Mouse (Mus musculus) midbrain, embryonic 15.5 days (tissue): ENCODE data around the gene Setd1b. TPM values are rescaled to one million over a fixed set of nuclear protein-coding genes. Genes with fewer than 3 reads are reported as not detected.
"Not testable (repeated sequence)": the region's sequence is repeated elsewhere in the genome, so short reads cannot be mapped to it uniquely, and the experiment has no call there.

ENCODE experiments used
- ATAC-seq: fragments of 200-750 bp; cut with Nextera tagmentation; replicated peaks from 2 replicates; pipeline ENCODE4 v1.8.0; 2017; ENCODE audit warnings: moderate TSS enrichment
- H3K27ac ChIP-seq: fragments of 300-500 bp; sonication (generic); 2 replicates; pipeline ENCODE4 v1.5.1; 2015; ENCODE audit warnings: mild to moderate bottlenecking, inconsistent platforms
- H3K27me3 ChIP-seq: fragments of 300-500 bp; sonication (generic); replicated peaks from 2 replicates; pipeline ENCODE4 v1.6.1; 2015; ENCODE audit warnings: inconsistent platforms
- H3K36me3 ChIP-seq: fragments of 300-500 bp; sonication (generic); replicated peaks from 2 replicates; pipeline ENCODE4 v1.6.1; 2015; ENCODE audit warnings: inconsistent platforms
- H3K4me1 ChIP-seq: fragments of 300-500 bp; sonication (generic); 2 replicates; pipeline ENCODE4 v1.6.1; 2015; ENCODE audit warnings: inconsistent platforms
- H3K4me2 ChIP-seq: fragments of 300-500 bp; sonication (generic); 2 replicates; pipeline ENCODE4 v1.6.1; 2015; ENCODE audit warnings: inconsistent platforms, mild to moderate bottlenecking, moderate library complexity
- H3K4me3 ChIP-seq: fragments of 300-500 bp; sonication (generic); 2 replicates; pipeline ENCODE4 v1.5.1; 2015; ENCODE audit warnings: mild to moderate bottlenecking, inconsistent platforms
- H3K9ac ChIP-seq: fragments of 300-500 bp; sonication (generic); 2 replicates; pipeline ENCODE4 v1.6.1; 2015; ENCODE audit warnings: mild to moderate bottlenecking, inconsistent platforms
- H3K9me3 ChIP-seq: fragments of 300-500 bp; sonication (generic); 2 replicates; pipeline ENCODE4 v1.6.1; 2016; ENCODE audit warnings: inconsistent platforms
- WGBS: fragments of 180-500 bp; shearing (Covaris S2); methylation state at CpG from one replicate; pipeline ENCODE4 v1.1.7; 2015; ENCODE audit warnings: mixed read lengths; 5-methylcytosine and 5-hydroxymethylcytosine counted together
- polyA plus RNA-seq: library from polyadenylated mRNA; unstranded; fragments of >200 nt; fragmentation: Nextera tagmentation; extraction: Ambion mirVana; gene quantifications from 2 replicates; pipeline ENCODE4 v1.2.1, GENCODE M21; 2015

Gene Setd1b
- polyA plus RNA-seq, 1 experiment from 2014 or later = 12.2 TPM

DNA sequence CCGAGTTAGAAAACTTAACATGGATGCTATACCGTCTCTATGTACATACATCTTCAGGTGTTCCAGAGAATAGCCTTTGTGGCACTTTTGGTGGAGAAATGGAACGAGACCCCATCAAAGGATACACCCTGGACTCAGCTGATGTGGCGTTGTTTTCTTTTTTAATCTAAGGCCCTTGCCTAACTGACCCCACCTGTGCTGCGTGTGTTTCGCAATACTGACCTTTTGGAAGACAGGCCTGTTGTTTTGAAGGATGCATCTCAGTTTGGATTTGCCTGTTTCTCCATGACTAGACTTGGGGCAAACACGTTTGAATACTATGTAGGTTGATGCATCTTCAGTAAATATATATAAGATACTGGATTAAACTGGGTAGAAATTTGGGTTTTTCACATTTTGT, 61.6 kb downstream of the Setd1b start:
- H3K4me1 ChIP-seq, H3K36me3 ChIP-seq, H3K9me3 ChIP-seq, H3K27me3 ChIP-seq, H3K27ac ChIP-seq, ATAC-seq, H3K4me2 ChIP-seq, H3K9ac ChIP-seq, H3K4me3 ChIP-seq: not testable (repeated sequence)
- WGBS = 89% methylated on average over 7 of the region's 7 CpGs

Other genes starting within 250 kb of the Setd1b start
- 115 and 123 TPM in 2 replicates for gene Kdm2b, start 152.4 kb upstream of the Setd1b start, polyA plus RNA-seq
- gene Orai1, start 127.1 kb upstream of the Setd1b start, polyA plus RNA-seq = 11.6 and 13.6 TPM in 2 replicates
- gene Morn3, start 95.2 kb upstream of the Setd1b start, polyA plus RNA-seq = 1.5 TPM in 1 of 2 replicates, not detected in the other
- 17.1 and 23.3 TPM in 2 replicates for gene Tmem120b, start 73.8 kb upstream of the Setd1b start, polyA plus RNA-seq
- gene Rhof, start 9.5 kb upstream of the Setd1b start, polyA plus RNA-seq = 12.2 and 13.4 TPM in 2 replicates
- gene Psmd9, start 27.2 kb downstream of the Setd1b start, polyA plus RNA-seq = 71.5 and 73.4 TPM in 2 replicates
- gene Hpd, start 40.5 kb downstream of the Setd1b start, polyA plus RNA-seq = not detected in 2 replicates
- gene Wdr66, start 109.9 kb downstream of the Setd1b start, polyA plus RNA-seq = 1.3 and 1.5 TPM in 2 replicates
- gene Bcl7a, start 201.6 kb downstream of the Setd1b start, polyA plus RNA-seq = 35.9 and 39.6 TPM in 2 replicates